Mouse (Mus musculus) fat pad, adult 2 months (tissue): Measurements from ENCODE around the gene Thnsl2.

Experiments
- DNase-seq: peaks from one replicate; pipeline ENCODE4 v3.0.0-alpha.2; 2011; ENCODE audit warnings: low read depth, low spot score; ENCODE audit errors: extremely low read depth

Thnsl2 gene

DNA sequence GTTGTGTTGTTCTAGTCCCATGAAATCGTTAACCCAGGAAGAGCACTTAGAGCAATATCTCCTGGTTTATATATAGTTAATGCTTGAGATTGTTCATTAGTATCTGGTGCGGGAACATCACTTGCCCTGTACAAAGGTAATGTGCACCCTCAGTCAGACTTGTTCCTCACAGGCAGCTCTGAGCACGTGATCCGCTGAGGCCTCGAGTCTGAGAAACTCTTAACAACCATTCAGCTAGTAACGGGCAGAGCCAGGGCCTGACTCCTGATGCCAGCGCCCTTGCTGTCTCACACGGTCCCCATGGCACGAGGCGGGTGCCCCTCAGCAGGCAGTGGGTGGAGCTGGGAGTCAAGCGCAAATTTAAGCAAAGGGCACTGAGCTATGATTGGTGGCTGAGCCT is 10.7 kb downstream of the Thnsl2 start:
- DNase-seq, result no peak

DNA sequence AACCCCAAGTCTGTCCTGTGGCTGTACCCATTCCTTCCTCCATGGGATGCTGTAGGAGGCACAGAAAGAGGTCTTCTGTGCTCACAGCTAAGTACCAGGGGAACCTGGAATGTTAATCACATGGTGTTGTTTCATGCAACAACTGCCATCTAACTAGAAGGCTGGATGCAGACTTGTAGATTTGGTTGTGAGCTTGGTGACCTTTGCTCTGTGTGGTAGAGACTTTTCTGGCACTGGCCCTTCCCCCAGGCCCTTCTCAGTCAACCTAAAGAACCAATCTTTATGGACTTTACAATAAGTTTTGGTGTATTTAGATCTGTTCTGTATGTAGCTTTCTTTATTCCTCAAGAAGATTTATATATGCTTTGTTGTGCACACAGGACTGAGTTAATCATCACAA is 13.2 kb downstream of the Thnsl2 start:
- DNase-seq, result no peak

DNA sequence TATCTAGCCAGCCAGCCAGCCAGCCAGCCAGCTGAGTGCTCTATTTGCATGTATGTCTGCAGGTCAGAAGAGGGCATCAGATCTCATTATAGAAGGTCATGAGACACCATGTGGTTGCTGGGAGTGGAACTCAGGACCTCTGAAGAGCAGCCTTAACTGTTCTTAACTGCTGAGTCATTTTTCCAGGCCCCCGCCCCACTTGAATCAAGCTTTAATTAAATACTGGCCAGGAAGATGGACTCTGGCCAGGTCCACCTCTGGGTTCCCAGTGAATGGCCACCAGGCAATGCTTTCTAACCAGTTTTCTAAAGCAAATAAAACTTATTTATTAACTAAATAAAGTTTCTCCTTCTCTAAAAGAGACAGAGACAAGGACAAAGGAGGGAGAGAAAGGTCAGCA is 14.0 kb downstream of the Thnsl2 start:
- no peak for DNase-seq

DNA sequence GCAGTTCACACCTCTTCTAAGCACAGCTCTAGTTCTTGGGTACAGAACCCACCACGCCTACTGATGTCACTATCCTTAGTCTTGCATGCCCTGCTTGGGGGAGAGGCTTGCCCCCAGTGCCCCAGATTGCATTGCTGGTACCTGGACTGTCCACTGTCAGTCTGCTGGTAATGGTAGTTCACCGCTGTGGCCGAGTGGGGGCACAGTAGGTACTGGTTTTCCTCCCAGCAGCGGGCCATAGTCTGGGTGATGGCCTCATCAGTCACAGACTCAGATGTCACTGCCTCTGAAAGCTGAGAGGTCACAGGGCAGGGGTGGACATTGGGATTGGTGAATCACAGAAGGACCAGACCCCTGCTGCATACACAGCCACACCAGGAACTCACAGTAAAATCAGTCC is 15.2 kb downstream of the Thnsl2 start:
- no peak for DNase-seq

DNA sequence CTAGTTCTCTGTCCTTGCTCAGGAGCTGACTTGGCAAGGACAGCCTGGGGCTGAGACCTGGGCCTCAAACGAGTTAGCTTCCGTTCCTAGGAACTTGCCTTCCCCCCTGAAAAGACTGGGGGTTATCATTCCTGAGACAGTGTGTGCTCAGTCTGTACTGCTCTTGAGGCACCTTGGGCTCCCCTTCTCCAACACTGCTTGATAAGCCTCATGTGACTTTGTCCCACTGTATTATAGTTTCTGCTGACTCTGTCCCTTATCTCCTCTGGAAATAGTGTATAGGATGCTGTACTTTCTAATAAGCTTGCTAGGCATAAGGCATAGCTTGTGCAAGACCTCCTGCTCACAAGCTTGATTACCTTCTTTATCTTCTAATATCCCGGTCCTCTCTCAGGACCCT is 17.9 kb downstream of the Thnsl2 start:
- no peak for DNase-seq

DNA sequence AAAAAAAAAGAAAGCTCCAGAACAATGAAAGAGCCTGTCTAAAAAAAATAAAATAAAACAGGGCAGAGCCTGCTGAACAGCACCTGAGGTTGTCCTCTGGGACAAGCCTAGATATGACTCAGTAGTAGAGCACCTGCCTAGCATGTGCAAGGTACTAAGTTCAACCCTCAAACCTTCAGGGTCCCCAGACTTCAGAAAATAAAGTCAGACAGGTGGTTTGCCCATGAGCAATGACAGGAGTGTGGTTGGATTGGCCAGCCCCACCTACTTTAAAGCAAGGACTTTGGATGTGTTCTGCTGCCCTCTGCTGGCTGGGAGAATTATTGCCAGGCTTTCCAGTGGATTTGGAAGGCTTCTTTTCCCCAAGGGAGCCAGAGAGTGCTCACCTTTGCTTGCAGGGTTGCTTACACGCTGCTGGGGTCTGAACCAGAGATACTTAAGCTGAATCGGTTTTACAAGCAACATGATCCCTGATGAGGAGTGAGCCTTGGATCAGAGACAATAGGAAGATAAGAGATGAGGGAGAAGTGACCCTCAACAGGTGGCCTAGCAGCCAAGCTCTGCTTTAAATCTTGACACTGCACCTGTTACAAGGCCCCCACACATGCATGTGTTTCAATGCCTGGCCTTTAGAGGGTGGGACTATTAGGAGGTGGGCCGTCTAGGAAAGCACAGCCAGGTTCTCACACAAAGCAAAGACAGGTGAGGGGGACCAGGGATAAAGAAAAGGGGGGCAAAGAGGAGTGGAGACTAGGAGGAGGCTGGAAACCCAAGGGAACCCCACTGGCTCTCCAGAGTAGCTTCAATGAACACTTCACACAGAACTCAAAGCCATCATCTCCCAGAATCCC is 19.0 kb downstream of the Thnsl2 start:
- DNase-seq, result no peak

DNA sequence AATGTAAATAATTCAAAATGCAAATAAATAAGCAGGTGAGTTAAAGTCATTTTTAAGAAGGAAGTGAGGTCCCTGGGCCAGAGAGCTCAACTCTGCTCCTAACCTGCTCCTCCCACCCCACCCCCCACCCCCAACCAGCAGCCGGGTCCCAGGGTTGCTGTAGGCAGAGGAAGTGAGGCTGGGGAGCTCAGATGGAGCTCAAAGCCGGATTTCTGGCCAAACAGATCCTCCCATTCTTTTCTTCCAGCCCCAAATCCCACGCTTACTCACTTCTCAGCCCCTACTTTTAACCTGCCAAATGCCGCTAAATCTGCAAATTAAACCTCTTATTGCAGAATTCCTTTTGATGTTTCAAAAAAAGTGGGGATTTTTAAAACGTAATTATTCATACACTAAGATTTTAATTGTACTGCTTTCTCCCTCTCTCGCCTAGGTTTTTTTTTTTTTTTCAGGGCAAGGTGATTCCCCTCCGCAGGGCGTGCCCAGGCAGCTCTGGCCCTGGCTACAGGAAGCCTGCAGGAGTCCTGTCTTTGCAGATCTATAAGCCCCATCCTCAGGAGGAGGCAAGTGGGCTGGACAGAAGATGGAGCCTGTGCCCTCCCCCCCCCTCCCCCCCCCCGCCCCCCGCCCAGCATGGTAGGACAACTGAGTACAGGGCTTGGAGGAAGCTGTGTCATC is 24.5 kb downstream of the Thnsl2 start:
- no peak for DNase-seq

DNA sequence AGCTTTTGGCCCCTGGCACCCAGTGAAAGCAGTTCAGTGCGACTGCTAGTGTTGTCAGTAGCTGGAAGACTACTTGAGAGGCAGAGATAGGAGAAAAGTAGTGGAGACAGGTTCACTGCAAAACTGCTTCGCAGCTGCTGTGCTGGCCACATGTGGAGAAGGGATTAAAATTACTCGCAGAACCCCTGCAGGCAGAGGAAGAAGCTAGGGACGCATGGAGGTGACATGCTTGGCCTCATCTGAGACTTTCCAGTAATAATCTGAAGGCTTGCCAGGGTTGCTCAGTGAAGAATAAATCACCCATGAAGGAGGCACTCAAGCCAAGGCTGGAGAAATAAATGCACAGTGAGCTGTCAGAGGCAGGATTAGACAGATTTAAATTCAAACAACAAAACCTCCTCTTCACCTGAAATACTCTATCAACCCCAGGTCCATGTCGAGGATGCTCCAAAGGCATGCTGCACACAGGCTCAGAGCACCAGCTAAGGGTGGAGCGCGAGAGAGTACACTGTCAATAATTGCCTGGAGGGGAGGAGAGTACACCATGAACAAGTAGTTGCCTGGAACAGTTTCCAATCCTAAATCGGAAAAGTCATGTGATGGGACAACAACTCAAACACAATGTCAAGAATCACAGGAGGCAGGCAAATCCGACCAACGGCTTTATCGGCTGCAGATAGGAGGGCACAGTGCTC is 32.7 kb downstream of the Thnsl2 start:
- no peak for DNase-seq

DNA sequence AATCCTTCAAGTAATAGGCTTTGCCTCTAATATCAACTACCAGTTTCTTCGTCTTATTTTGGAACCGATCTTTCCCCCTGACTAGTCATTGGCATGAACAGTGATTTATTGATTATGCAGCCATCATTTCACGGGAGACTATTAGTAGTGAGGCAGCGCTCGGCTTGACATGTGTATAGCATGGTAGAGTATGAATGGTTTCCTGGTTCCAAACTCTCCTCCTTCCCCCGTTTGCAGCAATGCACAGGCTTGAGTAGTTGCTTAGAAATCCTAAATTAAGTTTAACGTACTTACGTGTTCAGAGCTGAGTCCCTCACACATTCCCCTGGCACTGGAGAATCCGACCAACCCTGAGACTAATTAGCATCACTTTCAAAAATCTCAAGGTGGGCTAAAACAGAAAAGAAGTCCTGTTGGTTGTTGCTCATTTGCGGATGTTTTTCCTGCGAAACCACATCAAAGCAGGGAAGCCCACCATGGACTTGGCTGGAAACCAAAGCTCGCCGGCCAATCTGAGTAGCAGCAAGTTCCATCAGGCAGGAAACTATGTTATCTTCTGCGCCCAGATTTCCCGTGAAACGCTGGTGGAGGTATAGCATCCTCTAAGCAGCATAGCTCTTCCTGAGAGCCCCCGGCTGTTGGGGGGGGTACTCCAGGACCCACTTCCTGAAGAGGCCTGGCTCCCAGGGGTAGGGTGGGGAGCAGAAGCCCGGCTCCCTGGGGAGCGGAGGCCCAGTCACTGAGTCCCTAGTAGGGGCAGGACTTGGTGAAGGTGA is 37.9 kb downstream of the Thnsl2 start:
- DNase-seq, result no peak

DNA sequence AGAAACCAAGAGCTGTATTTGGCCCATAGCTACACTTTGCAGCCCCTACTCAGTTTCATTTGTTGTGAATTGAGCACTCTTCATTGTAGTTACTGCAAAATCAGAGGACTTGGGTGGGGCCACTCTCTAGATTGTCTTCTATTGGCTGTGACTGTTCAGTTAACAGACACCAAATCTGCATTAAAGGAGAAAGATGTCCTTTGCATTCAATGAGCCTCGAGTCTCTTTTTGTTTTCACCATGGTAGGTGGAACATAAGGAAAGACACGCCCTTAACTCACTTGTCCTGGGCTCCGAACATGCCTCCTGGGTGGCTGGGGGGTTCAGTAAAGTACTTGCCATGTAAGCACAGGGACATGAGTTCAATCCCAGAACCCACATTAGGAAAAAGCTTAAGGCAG is 48.1 kb downstream of the Thnsl2 start:
- no peak for DNase-seq

DNA sequence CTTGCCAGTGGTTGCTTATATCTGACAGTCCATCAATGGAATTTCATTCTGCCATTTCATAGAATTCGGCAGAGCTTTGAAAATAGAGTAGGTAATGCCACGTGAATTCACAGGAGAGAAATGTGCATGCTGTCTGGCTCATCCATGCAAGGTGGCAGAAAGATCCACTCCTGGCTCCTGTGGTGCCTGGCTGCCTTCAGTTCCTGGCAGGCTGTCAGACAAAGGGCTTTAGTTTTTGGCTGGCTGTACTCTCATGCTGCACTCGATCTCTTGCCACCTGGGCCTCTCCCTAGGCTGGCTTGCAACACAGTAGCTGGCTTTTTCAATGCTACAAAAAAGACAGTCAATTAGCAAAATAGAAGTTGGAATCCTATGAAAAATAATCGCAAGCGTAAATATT is 49.5 kb downstream of the Thnsl2 start:
- DNase-seq, result no peak

DNA sequence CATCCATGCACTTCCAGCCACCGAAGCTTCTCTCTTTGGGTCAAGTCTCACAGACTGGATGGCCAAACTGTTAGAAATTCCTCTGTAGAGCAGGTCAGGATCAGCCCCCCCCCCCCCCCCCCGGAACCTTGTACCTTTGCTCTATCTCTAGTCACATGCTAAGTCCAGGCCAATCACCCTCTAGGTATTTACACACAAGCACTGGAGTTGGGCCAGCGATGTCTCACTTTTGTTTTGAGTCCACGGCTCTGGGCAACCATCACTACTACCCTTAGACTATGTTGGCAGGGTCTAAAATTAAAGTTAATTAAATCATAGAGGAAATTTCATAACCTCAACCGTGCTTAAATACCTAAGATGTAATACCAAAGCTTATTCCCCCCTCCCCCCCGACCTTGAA is 50.6 kb downstream of the Thnsl2 start:
- DNase-seq, result no peak

DNA sequence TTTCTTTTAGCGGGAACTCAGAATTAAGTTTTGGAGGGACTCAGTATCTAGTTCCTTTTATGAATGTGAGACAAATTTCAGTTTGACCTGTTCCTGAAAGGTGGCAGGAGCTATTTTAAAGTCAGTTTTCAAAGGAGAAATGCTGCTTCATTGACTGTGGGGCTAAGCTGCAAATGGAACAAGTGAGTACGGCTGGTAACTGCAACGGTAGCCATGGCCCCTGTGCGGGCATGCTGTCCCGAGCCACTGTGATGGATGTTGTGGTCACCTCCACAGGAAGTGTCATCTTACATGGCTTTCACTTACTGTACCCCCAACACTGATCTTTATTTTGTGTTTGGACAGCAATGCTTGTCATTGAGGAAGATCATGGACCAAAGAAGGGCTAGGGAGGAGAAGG is 53.8 kb downstream of the Thnsl2 start:
- no peak for DNase-seq

DNA sequence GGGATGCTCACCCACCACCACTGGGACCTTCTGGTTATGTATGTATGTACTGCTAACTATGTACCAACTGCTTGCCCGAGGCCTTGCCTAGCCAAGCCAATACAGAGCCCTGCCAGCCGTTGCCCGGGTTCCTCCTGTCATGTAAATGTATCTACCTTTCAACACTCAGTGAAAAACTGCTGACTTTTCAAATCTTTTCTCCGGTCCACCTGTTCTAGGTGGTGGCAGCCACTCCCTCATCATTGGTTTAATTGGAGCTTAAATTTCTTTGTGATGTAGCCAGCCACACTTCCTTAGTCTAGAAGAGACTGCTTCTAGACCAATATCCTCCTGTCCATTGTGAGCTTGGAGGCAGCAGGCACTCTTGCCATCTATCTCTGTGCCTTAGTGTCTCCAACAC is 54.5 kb downstream of the Thnsl2 start:
- DNase-seq, result no peak

DNA sequence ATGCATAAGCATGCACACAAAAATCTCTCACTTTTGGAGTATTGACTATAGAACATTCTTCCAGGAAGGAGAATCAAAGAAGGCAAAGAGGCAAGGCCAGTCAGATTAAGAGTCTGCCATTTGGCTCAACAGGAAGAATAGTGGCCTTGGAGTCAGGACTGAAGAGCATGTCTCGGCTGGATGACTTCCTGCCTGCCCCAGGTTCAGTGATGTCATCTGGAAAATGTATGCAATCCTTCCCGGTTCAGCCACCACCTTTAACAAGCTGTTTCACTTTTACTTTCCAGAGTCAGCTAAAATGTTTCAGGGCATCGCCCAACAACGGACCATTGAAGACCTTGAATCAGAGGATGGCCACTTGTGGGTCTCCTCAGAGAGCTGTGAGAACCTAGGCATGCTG is 55.2 kb downstream of the Thnsl2 start:
- DNase-seq, result no peak

DNA sequence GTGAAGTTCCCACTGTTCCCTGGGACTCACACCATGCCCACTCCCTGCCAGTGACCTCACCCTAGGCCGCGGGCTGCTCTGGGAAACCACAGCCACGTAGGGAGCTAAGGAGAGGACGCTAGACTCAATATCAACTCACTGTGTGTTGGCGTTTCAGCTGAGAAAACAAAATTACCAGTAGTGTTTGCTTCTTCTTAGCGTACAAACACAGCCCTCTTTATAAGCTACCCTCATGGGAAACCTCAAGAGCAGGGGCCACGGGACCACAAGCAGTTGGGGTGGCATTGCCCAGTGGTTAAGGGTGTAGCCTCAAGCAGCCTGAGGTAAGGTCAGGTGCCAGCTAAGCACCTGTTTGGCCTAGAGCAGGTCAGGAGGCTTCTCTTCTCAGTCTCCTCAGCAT is 60.8 kb downstream of the Thnsl2 start:
- DNase-seq, result no peak

DNA sequence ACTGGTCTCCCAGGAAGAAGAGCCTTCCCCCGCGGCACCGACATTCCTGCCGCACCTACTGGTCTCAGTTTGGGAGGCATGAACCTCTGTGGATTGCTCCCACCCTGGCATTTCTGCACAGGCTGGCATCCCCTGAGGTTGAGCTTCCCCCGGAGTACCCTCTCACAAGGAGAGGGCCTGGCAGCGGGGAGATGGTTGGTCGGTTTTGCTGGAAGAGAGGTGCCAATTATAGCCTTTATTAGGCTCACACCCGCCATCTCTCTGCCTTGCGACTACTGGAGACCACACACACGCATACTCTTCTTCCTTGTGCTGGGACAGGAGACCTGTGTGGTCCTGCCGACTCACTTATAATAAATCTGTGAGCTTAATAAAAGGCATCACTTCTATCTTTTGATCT is 62.2 kb downstream of the Thnsl2 start:
- DNase-seq, result no peak

DNA sequence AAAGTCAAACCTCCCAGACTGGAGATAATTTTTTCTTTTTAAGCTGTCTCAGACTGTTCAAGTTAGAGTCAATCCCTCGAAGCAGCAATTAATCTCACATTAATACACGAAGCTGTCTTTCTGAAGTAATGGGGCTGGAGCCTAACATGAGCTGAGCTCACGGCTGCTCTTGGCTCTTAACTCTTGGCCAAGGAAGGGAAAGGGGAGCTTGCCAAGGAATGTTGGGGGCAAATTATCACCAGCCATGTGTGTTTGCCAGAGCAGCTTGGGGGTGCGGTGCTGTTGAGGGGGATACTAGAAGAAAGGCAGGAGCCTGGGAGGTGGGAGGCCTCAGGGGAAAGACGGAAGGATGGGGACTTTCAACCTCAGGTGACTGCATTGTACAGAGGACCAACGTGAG is 63.0 kb downstream of the Thnsl2 start:
- DNase-seq, result no peak
